Mouse (Mus musculus) CH12.LX (cell line): ENCODE data around the gene Pikfyve. TPM values are rescaled to one million over a fixed set of nuclear protein-coding genes. Genes with fewer than 3 reads are reported as not detected.

ENCODE experiments used
- DNase-seq: peaks from one replicate; pipeline ENCODE4 v3.0.0-alpha.2; 2013; ENCODE audit errors: extremely low read depth
- H3K27ac ChIP-seq: 2 replicates; pipeline ENCODE4 v1.5.1; 2012; ENCODE audit warnings: low read depth, mild to moderate bottlenecking, control low read depth, moderate library complexity; ENCODE audit not compliant: insufficient read depth
- H3K27me3 ChIP-seq: replicated peaks from 2 replicates; pipeline ENCODE3; 2012; ENCODE audit warnings: inconsistent platforms
- H3K36me3 ChIP-seq, 2 experiments: replicated peaks in 1 of 2; 2 replicates each; pipeline versions ENCODE3 to v1.6.1; 2012; ENCODE audit warnings: inconsistent platforms in 1 of 2, low read length in 1 of 2, mild to moderate bottlenecking in 1 of 2, mixed read lengths in 1 of 2, moderate library complexity in 1 of 2; ENCODE audit not compliant: control insufficient read depth in 1 of 2, insufficient read depth in 1 of 2
- H3K4me1 ChIP-seq, 2 experiments: 2 replicates each; pipeline ENCODE4 v1.6.1; 2012; ENCODE audit warnings: inconsistent platforms in 1 of 2, moderate library complexity in 1 of 2; ENCODE audit not compliant: insufficient read depth in 2 of 2, control insufficient read depth in 1 of 2
- H3K4me2 ChIP-seq: 2 replicates; pipeline ENCODE4 v1.6.1; 2012; ENCODE audit warnings: low read depth, mild to moderate bottlenecking, control low read depth; ENCODE audit not compliant: poor library complexity, insufficient read depth, severe bottlenecking
- H3K4me3 ChIP-seq, 3 experiments: fragments of 150-350 bp in 1 of 3; sonication (generic) in 1 of 3; replicated peaks in 1 of 3; 2 replicates each; pipeline versions ENCODE3 to v1.5.1; 2011 to 2012; ENCODE audit warnings: low read depth in 2 of 3, low read length in 2 of 3, mild to moderate bottlenecking in 2 of 3, moderate library complexity in 2 of 3, control low read depth in 1 of 3, improper control_type of control experiment in 1 of 3, inconsistent platforms in 1 of 3, mixed read lengths in 1 of 3; ENCODE audit not compliant: poor library complexity in 1 of 3
- H3K79me2 ChIP-seq: replicated peaks from 2 replicates; pipeline ENCODE4 v1.6.1; 2012; ENCODE audit warnings: mild to moderate bottlenecking, moderate library complexity; ENCODE audit not compliant: control insufficient read depth, poor library complexity, insufficient read depth, severe bottlenecking; ENCODE audit errors: extremely low read depth
- H3K9ac ChIP-seq: 2 replicates; pipeline ENCODE4 v1.6.1; 2012; ENCODE audit warnings: low read depth, mild to moderate bottlenecking, control low read depth, moderate library complexity; ENCODE audit not compliant: insufficient read depth
- H3K9me3 ChIP-seq: replicated peaks from 2 replicates; pipeline ENCODE3; 2012; ENCODE audit warnings: low read length, inconsistent platforms, mixed read lengths
- BHLHE40 ChIP-seq: IDR thresholded peaks from 2 replicates; pipeline ENCODE4 v1.6.1; 2011; ENCODE audit warnings: mild to moderate bottlenecking, low read depth, low read length, improper control_type of control experiment
- CTCF ChIP-seq, 2 experiments: IDR thresholded peaks in 1 of 2; conservative IDR thresholded peaks in 1 of 2; 2 replicates each; pipeline ENCODE4 v1.5.1; 2011 to 2012; ENCODE audit warnings: low read depth in 2 of 2, low read length in 2 of 2, improper control_type of control experiment in 1 of 2, inconsistent platforms in 1 of 2, mild to moderate bottlenecking in 1 of 2, moderate library complexity in 1 of 2
- E2F4 ChIP-seq: IDR thresholded peaks from 2 replicates; pipeline ENCODE4 v1.6.1; 2011; ENCODE audit warnings: low read depth, low read length, improper control_type of control experiment; ENCODE audit not compliant: insufficient replicate concordance
- EP300 ChIP-seq: IDR thresholded peaks from 2 replicates; pipeline ENCODE4 v1.6.1; 2011; ENCODE audit warnings: low read length, improper control_type of control experiment
- ETS1 ChIP-seq: conservative IDR thresholded peaks from 2 replicates; pipeline ENCODE4 v1.6.1; 2012; ENCODE audit warnings: low read depth, mild to moderate bottlenecking, inconsistent platforms, low read length, improper control_type of control experiment, moderate library complexity
- IRF4 ChIP-seq: IDR thresholded peaks from 2 replicates; pipeline ENCODE4 v1.6.1; 2014; ENCODE audit warnings: low read depth, mild to moderate bottlenecking, inconsistent platforms, low read length, improper control_type of control experiment
- JUN ChIP-seq: IDR thresholded peaks from 2 replicates; pipeline ENCODE4 v1.6.1; 2011; ENCODE audit warnings: low read depth, mild to moderate bottlenecking, low read length, improper control_type of control experiment, moderate library complexity; ENCODE audit not compliant: insufficient read depth
- MEF2A ChIP-seq: IDR thresholded peaks from 2 replicates; pipeline ENCODE4 v1.6.1; 2014; ENCODE audit warnings: low read depth, mild to moderate bottlenecking, inconsistent platforms, low read length, improper control_type of control experiment, borderline replicate concordance
- MXI1 ChIP-seq: IDR thresholded peaks from 2 replicates; pipeline ENCODE4 v1.6.1; 2011; ENCODE audit warnings: mild to moderate bottlenecking, low read depth, low read length, improper control_type of control experiment
- MYC ChIP-seq: IDR thresholded peaks from 2 replicates; pipeline ENCODE4 v1.6.1; 2011; ENCODE audit warnings: low read depth, mild to moderate bottlenecking, improper control_type of control experiment, low read length
- NELFE ChIP-seq: IDR thresholded peaks from 2 replicates; pipeline ENCODE4 v1.6.1; 2011; ENCODE audit warnings: low read depth, low read length, improper control_type of control experiment
- POLR2A ChIP-seq: IDR thresholded peaks from 2 replicates; pipeline ENCODE4 v1.6.1; 2011; ENCODE audit warnings: low read depth, mild to moderate bottlenecking, improper control_type of control experiment, low read length
- POLR2AphosphoS2 ChIP-seq: IDR thresholded peaks from 2 replicates; pipeline ENCODE4 v1.6.1; 2011; ENCODE audit warnings: low read depth, low read length, improper control_type of control experiment
- RAD21 ChIP-seq: IDR thresholded peaks from 2 replicates; pipeline ENCODE4 v1.6.1; 2011; ENCODE audit warnings: low read depth, mild to moderate bottlenecking, low read length, improper control_type of control experiment, moderate library complexity
- RCOR1 ChIP-seq: conservative IDR thresholded peaks from 2 replicates; pipeline ENCODE4 v1.6.1; 2012; ENCODE audit warnings: low read depth, mild to moderate bottlenecking, inconsistent platforms, low read length, improper control_type of control experiment
- SMC3 ChIP-seq: IDR thresholded peaks from 2 replicates; pipeline ENCODE4 v1.6.1; 2011; ENCODE audit warnings: low read depth, low read length, improper control_type of control experiment
- TBP ChIP-seq: conservative IDR thresholded peaks from 2 replicates; pipeline ENCODE4 v1.6.1; 2011; ENCODE audit warnings: low read depth, low read length, improper control_type of control experiment
- TCF12 ChIP-seq: IDR thresholded peaks from 2 replicates; pipeline ENCODE4 v1.6.1; 2014; ENCODE audit warnings: low read depth, mild to moderate bottlenecking, inconsistent platforms, low read length, improper control_type of control experiment
- USF1 ChIP-seq: IDR thresholded peaks from 2 replicates; pipeline ENCODE4 v1.6.1; 2014; ENCODE audit warnings: low read depth, mild to moderate bottlenecking, inconsistent platforms, low read length, improper control_type of control experiment
- USF2 ChIP-seq: conservative IDR thresholded peaks from 2 replicates; pipeline ENCODE4 v1.6.1; 2011; ENCODE audit warnings: low read depth, low read length, improper control_type of control experiment
- ZKSCAN1 ChIP-seq: IDR thresholded peaks from 2 replicates; pipeline ENCODE4 v1.6.1; 2012; ENCODE audit warnings: low read depth, inconsistent platforms, low read length, improper control_type of control experiment, borderline replicate concordance
- ZNF384 ChIP-seq: IDR thresholded peaks from 2 replicates; pipeline ENCODE4 v1.6.1; 2012; ENCODE audit warnings: low read depth, low read length, improper control_type of control experiment, inconsistent platforms
- dilution Hi-C: fragments of 300-500 bp; cut with MboI; formaldehyde crosslinking; loops from 2 replicates; pipeline ENCODE4 v1.14.3; 2020; ENCODE audit warnings: low sequenced_read_pairs; ENCODE audit not compliant: extremely low pct_unique_long_range_greater_than_20kb, extremely low pct_ligation_motif_present
- in situ Hi-C: fragments of 300-500 bp; cut with MboI; formaldehyde crosslinking; loops from 3 replicates; pipeline ENCODE4 v1.14.3; 2019; ENCODE audit warnings: low sequenced_read_pairs, low pct_ligation_motif_present, low pct_unique_long_range_greater_than_20kb, mixed read lengths
- polyA plus RNA-seq: library from polyadenylated mRNA; unstranded; fragments of >175 nt; gene quantifications from 2 replicates; pipeline ENCODE4 v1.2.1, GENCODE M21; 2012; ENCODE audit warnings: low read depth; ENCODE audit not compliant: insufficient read length
- total RNA-seq, 2 experiments: library from RNA; depleted of rRNA; stranded (reverse); fragments of 300-350 nt in 1 of 2; fragments of >200 nt in 1 of 2; gene quantifications; 2 replicates each; pipeline ENCODE4 v1.2.3; 2012 to 2014

Pikfyve gene
- total and polyA plus RNA-seq, 3 experiments = 12.6 to 25.5 (median 14.5) TPM

- Histone ChIP-seq H3K9me3 (no peaks in the 10 kb centered on the region), H3K4me1 (no peaks in the 10 kb centered on the region; a peak in 1 of 4 replicates), H3K27me3 (no peaks in the 10 kb centered on the region), H3K36me3 (no peaks in the 10 kb centered on the region), H3K4me3 (peak overlapping the region; percentile 64 to 81 (median 66)), H3K9ac (peak overlapping the region; percentile 21; the same call in 1 of the 2 replicates), H3K4me2 (peak overlapping the region; percentile 93), H3K27ac (no peak overlapping the region), H3K79me2 (no peaks in the 10 kb centered on the region)
- DNase-seq = peak; percentile 91
- TF ChIP-seq BHLHE40 (no peak), RAD21 (peak; percentile 48), USF1 (no peak), CTCF (conservative IDR thresholded peaks at IDR 0.05 in 1 of 2, IDR thresholded peaks at IDR 0.05 in 1 of 2; ENCODE audit: low read depth in 2 of 2, low read length in 2 of 2) (peak; percentile 60 to 79), E2F4 (0 out of 2 replicates have a peak, but pooled peaks have one; percentile 30), NELFE (0 out of 2 replicates have a peak, but pooled peaks have one; percentile 7), SMC3 (peak; percentile 38; the same call in 1 of the 2 replicates)
- in situ Hi-C loops = loop anchor here (10.0 kb wide), 1 partner anchor 65 kb away; the partner anchor contains the start of gene Gm28845
- dilution Hi-C loops = no loop called here
Observed at GRCm38 (mm10) chr1:65179634-65180249, 6.7 kb upstream of the Pikfyve start.

- Histone ChIP-seq H3K9ac (no peak overlapping the region), H3K9me3 (no peaks in the 10 kb centered on the region), H3K27ac (no peak overlapping the region), H3K27me3 (no peaks in the 10 kb centered on the region), H3K4me3 (no peak overlapping the region), H3K36me3 (no peaks in the 10 kb centered on the region), H3K79me2 (no peaks in the 10 kb centered on the region), H3K4me2 (no peak overlapping the region), H3K4me1 (peaks cover 2 to 4% of the 10 kb centered on the region in 2 experiments; a peak in 2 of 4 replicates)
- dilution Hi-C loops (no loop called here), in situ Hi-C loops (no loop called here)
- DNase-seq = no peak
- TF ChIP-seq POLR2AphosphoS2 (no peak), MXI1 (no peak), IRF4 (no peak), EP300 (no peak), USF1 (no peak), MYC (no peak), RAD21 (no peak), TBP (no peak), ZNF384 (no peak), ZKSCAN1 (no peak), TCF12 (no peak), JUN (no peak), RCOR1 (no peak), ETS1 (no peak), MEF2A (no peak), USF2 (no peak), POLR2A (no peak)
Observed at GRCm38 (mm10) chr1:65181459-65181858, 5.0 kb upstream of the Pikfyve start.
